Mouse (Mus musculus): ENCODE data around the gene Ywhae.

GRCm38 (mm10) chr11:75793351-75793750 lies 60.7 kb downstream of the Ywhae start:
- TF ChIP-seq CTCF (IDR thresholded peaks at IDR 0.05; ENCODE audit: low read depth, low read length) = no peak
- no peak for TF ChIP-seq POLR2AphosphoS5 (IDR thresholded peaks at IDR 0.05; ENCODE audit: insufficient replicate concordance, low read depth, low read length)
- TF ChIP-seq GATA1 (IDR thresholded peaks at IDR 0.05; ENCODE audit: borderline replicate concordance, low read length) = no peak
- no peak for TF ChIP-seq TAL1 (conservative IDR thresholded peaks at IDR 0.05; ENCODE audit: low read depth, low read length)
- TF ChIP-seq GATA2 (IDR thresholded peaks at IDR 0.05; ENCODE audit: borderline replicate concordance, low read depth, low read length) = no peak

Measured in G1E (cell line).